Comparison of ENCODE assay signal across 12 mouse cellular contexts in genomic region chr2:28000660-28001059, GRCm38 (mm10).
DNase-seq lines count a peak whose midpoint lies in the region; ATAC-seq and TF ChIP-seq lines count a peak whose summit lies in the region.
"Had no signal": no experiment of that assay in that cellular context is flagged by ENCODE, and none has a peak within 500 bp of the region (broad histone marks: within the 10 kb centered on the region; RNA-seq: fewer than 3 reads in every experiment).

No protein-coding gene starts in this region.

- no peaks in the 10 kb centered on the region for H3K27me3 ChIP-seq in forebrain, embryonic 13.5 days
- H3K27me3 ChIP-seq in forebrain, embryonic 11.5 days (ENCODE audit: control insufficient read depth, insufficient read depth, low read length), result no peaks in the 10 kb centered on the region
- H3K27me3 ChIP-seq in midbrain, embryonic 10.5 days (ENCODE audit: low read depth, poor library complexity, severe bottlenecking), result no peaks in the 10 kb centered on the region
- no peaks in the 10 kb centered on the region for H3K27me3 ChIP-seq in midbrain, embryonic 14.5 days (ENCODE audit: control insufficient read depth, insufficient read depth, low read length)
- H3K27me3 ChIP-seq in forebrain, embryonic 16.5 days (replicated peaks; ENCODE audit: control insufficient read depth, insufficient read depth, low read length), result no peaks in the 10 kb centered on the region
- H3K27me3 ChIP-seq in midbrain, postnatal 0 days (ENCODE audit: insufficient read depth, low read length), result no peaks in the 10 kb centered on the region
- H3K27me3 ChIP-seq: heart, embryonic 15.5 days; limb, embryonic 13.5 days had no signal

- no peak for TF ChIP-seq CTCF in midbrain, postnatal 0 days (IDR thresholded peaks at IDR 0.05)

- no peak overlapping the region for H3K4me2 ChIP-seq in forebrain, embryonic 13.5 days
- no peak overlapping the region for H3K4me2 ChIP-seq in forebrain, embryonic 11.5 days (ENCODE audit: low read depth, low read length, severe bottlenecking)
- H3K4me2 ChIP-seq in midbrain, embryonic 14.5 days (ENCODE audit: low read length), result no peak overlapping the region
- no peak overlapping the region for H3K4me2 ChIP-seq in forebrain, embryonic 16.5 days (ENCODE audit: low read length)
- H3K4me2 ChIP-seq in midbrain, postnatal 0 days (ENCODE audit: low read depth, low read length, poor library complexity, severe bottlenecking), result no peak overlapping the region
- H3K4me2 ChIP-seq: heart, embryonic 15.5 days; hindbrain, embryonic 14.5 days; limb, embryonic 13.5 days had no signal

- no peak overlapping the region for H3K4me3 ChIP-seq in forebrain, embryonic 13.5 days
- no peak overlapping the region for H3K4me3 ChIP-seq in forebrain, embryonic 11.5 days (ENCODE audit: low read depth, low read length)
- H3K4me3 ChIP-seq in midbrain, embryonic 10.5 days, result no peak overlapping the region
- no peak overlapping the region for H3K4me3 ChIP-seq in midbrain, embryonic 14.5 days (replicated peaks; ENCODE audit: low read depth, low read length)
- H3K4me3 ChIP-seq in forebrain, embryonic 16.5 days (replicated peaks; ENCODE audit: low read length), result no peak overlapping the region
- no peak overlapping the region for H3K4me3 ChIP-seq in midbrain, postnatal 0 days (ENCODE audit: low read depth, low read length)
- H3K4me3 ChIP-seq: heart, embryonic 15.5 days; limb, embryonic 13.5 days had no signal

- no peak overlapping the region for H3K9ac ChIP-seq in forebrain, embryonic 13.5 days
- H3K9ac ChIP-seq in forebrain, embryonic 11.5 days (ENCODE audit: low read length), result no peak overlapping the region
- no peak overlapping the region for H3K9ac ChIP-seq in midbrain, embryonic 14.5 days (replicated peaks; ENCODE audit: low read length)
- no peak overlapping the region for H3K9ac ChIP-seq in forebrain, embryonic 16.5 days (replicated peaks; ENCODE audit: low read depth, low read length)
- no peak overlapping the region for H3K9ac ChIP-seq in midbrain, postnatal 0 days (replicated peaks; ENCODE audit: low read length, poor library complexity, severe bottlenecking)
- H3K9ac ChIP-seq: heart, embryonic 15.5 days; hindbrain, embryonic 14.5 days; limb, embryonic 13.5 days had no signal

- no peak for DNase-seq in forebrain, embryonic 11.5 days (ENCODE audit: low spot score)
- no peak for DNase-seq in midbrain, embryonic 10.5 days (ENCODE audit: low spot score)
- no peak for DNase-seq in midbrain, embryonic 14.5 days
- DNase-seq in midbrain, postnatal 0 days (ENCODE audit: low spot score), result peak; percentile 38
- DNase-seq in natural killer cell, adult 2 months (ENCODE audit: low spot score in 2 of 2), result no peak
- no peak for DNase-seq in kidney, adult 9 months

- 83% methylated on average over 3 of the region's 3 CpGs for WGBS in forebrain, embryonic 13.5 days
- WGBS in forebrain, embryonic 11.5 days, result 78% methylated on average over 3 of the region's 3 CpGs
- WGBS in midbrain, embryonic 10.5 days, result 89% methylated on average over 3 of the region's 3 CpGs
- 82% methylated on average over 3 of the region's 3 CpGs for WGBS in midbrain, embryonic 14.5 days
- WGBS in forebrain, embryonic 16.5 days, result 84% methylated on average over 3 of the region's 3 CpGs
- 74% methylated on average over 3 of the region's 3 CpGs for WGBS in midbrain, postnatal 0 days

- no peaks in the 10 kb centered on the region for H3K36me3 ChIP-seq in forebrain, embryonic 13.5 days (ENCODE audit: poor library complexity, severe bottlenecking)
- no peaks in the 10 kb centered on the region for H3K36me3 ChIP-seq in forebrain, embryonic 11.5 days (ENCODE audit: control insufficient read depth, insufficient read depth, low read length)
- H3K36me3 ChIP-seq in midbrain, embryonic 10.5 days, result peaks cover 7% of the 10 kb centered on the region
- H3K36me3 ChIP-seq in midbrain, embryonic 14.5 days (ENCODE audit: control insufficient read depth, insufficient read depth, low read length), result no peaks in the 10 kb centered on the region
- H3K36me3 ChIP-seq in forebrain, embryonic 16.5 days (ENCODE audit: control insufficient read depth, insufficient read depth), result no peaks in the 10 kb centered on the region
- no peaks in the 10 kb centered on the region for H3K36me3 ChIP-seq in midbrain, postnatal 0 days (ENCODE audit: insufficient read depth, low read length)

- H3K9me3 ChIP-seq in forebrain, embryonic 13.5 days (replicated peaks), result no peaks in the 10 kb centered on the region
- H3K9me3 ChIP-seq in forebrain, embryonic 11.5 days (ENCODE audit: control insufficient read depth, low read length), result no peaks in the 10 kb centered on the region
- no peaks in the 10 kb centered on the region for H3K9me3 ChIP-seq in midbrain, embryonic 10.5 days (replicated peaks)
- no peaks in the 10 kb centered on the region for H3K9me3 ChIP-seq in midbrain, embryonic 14.5 days (ENCODE audit: control insufficient read depth, low read length)
- H3K9me3 ChIP-seq in forebrain, embryonic 16.5 days (ENCODE audit: control insufficient read depth, low read length), result no peaks in the 10 kb centered on the region
- H3K9me3 ChIP-seq in midbrain, postnatal 0 days (ENCODE audit: low read length), result no peaks in the 10 kb centered on the region
- H3K9me3 ChIP-seq: heart, embryonic 15.5 days; limb, embryonic 13.5 days had no signal

- peak overlapping the region; percentile 16; the same call in 1 of the 2 replicates for H3K27ac ChIP-seq in forebrain, embryonic 13.5 days
- H3K27ac ChIP-seq in forebrain, embryonic 11.5 days (ENCODE audit: low read depth, low read length), result no peak overlapping the region
- H3K27ac ChIP-seq in midbrain, embryonic 10.5 days (replicated peaks), result peak overlapping the region; percentile 39; the same call in 1 of the 2 replicates
- H3K27ac ChIP-seq in midbrain, embryonic 14.5 days (replicated peaks; ENCODE audit: low read depth, low read length), result no peak overlapping the region
- H3K27ac ChIP-seq in forebrain, embryonic 16.5 days (ENCODE audit: low read length), result peak overlapping the region; percentile 64
- no peak overlapping the region for H3K27ac ChIP-seq in midbrain, postnatal 0 days (ENCODE audit: low read depth, low read length)
- H3K27ac ChIP-seq: heart, embryonic 15.5 days; hindbrain, embryonic 14.5 days; limb, embryonic 13.5 days had no signal

- 0 out of 2 replicates have a peak, but pooled peaks cover 6% of the 10 kb centered on the region for H3K4me1 ChIP-seq in forebrain, embryonic 13.5 days
- no peaks in the 10 kb centered on the region for H3K4me1 ChIP-seq in forebrain, embryonic 11.5 days (replicated peaks; ENCODE audit: control insufficient read depth, insufficient read depth, low read length)
- H3K4me1 ChIP-seq in midbrain, embryonic 10.5 days, result peaks cover 8% of the 10 kb centered on the region; the same call in 1 of the 2 replicates
- H3K4me1 ChIP-seq in midbrain, embryonic 14.5 days (ENCODE audit: control insufficient read depth, insufficient read depth, low read length), result no peaks in the 10 kb centered on the region
- H3K4me1 ChIP-seq in forebrain, embryonic 16.5 days (replicated peaks; ENCODE audit: control insufficient read depth, insufficient read depth, low read length), result peaks cover 8% of the 10 kb centered on the region
- peaks cover 6% of the 10 kb centered on the region; the same call in 1 of the 2 replicates for H3K4me1 ChIP-seq in midbrain, postnatal 0 days (ENCODE audit: insufficient read depth, low read length)
- H3K4me1 ChIP-seq: limb, embryonic 13.5 days had no signal

- ATAC-seq in forebrain, embryonic 13.5 days, result no peak
- ATAC-seq in forebrain, embryonic 11.5 days (replicated peaks; ENCODE audit: low FRiP score), result no peak
- ATAC-seq in midbrain, embryonic 14.5 days (ENCODE audit: low FRiP score, low TSS enrichment), result no peak
- ATAC-seq in forebrain, embryonic 16.5 days, result no peak
- no peak for ATAC-seq in midbrain, postnatal 0 days (ENCODE audit: low FRiP score)
- ATAC-seq: lung, postnatal 0 days had no signal

Comparison
In these comparisons a context has a peak if more than half of its experiments do, and no peak if none do; other contexts are left out.
1. H3K27ac ChIP-seq: peak in forebrain, embryonic 13.5 days (single experiment), midbrain, embryonic 10.5 days (single experiment) and forebrain, embryonic 16.5 days (single experiment); none in forebrain, embryonic 11.5 days (single experiment), midbrain, embryonic 14.5 days (single experiment) and midbrain, postnatal 0 days (single experiment).